In genomic region chr9:52272668-52273067, GRCm38 (mm10) we compare ENCODE assay signal across 28 mouse cellular contexts.
DNase-seq lines count a peak whose midpoint lies in the region; ATAC-seq lines count a peak whose summit lies in the region.
"Had no signal": no experiment of that assay in that cellular context is flagged by ENCODE, and none has a peak within 500 bp of the region (broad histone marks: within the 10 kb centered on the region; RNA-seq: fewer than 3 reads in every experiment).

No protein-coding gene starts in this region.

- no peaks in the 10 kb centered on the region for H3K9me3 ChIP-seq in heart, embryonic 12.5 days (replicated peaks)
- H3K9me3 ChIP-seq in heart, embryonic 15.5 days (replicated peaks), result no peaks in the 10 kb centered on the region
- H3K9me3 ChIP-seq: forebrain, embryonic 10.5 days; forebrain, embryonic 13.5 days; G1E; hindbrain, embryonic 10.5 days; hindbrain, embryonic 13.5 days; intestine, embryonic 15.5 days had no signal

- intact Hi-C loops in heart, postnatal 25 days (cut with DNase I), result no loop called here

- no peak for ATAC-seq in heart, embryonic 12.5 days (ENCODE audit: insufficient number of reproducible peaks, low FRiP score)
- no peak for ATAC-seq in heart, embryonic 15.5 days (replicated peaks; ENCODE audit: insufficient number of reproducible peaks, insufficient read depth, low FRiP score, low read depth)
- ATAC-seq: activated CD4-positive, CD25-positive, alpha-beta regulatory T cell, adult 4 months; forebrain, embryonic 13.5 days; forebrain, embryonic 16.5 days; hindbrain, embryonic 16.5 days; intestine, embryonic 15.5 days had no signal

- no peak overlapping the region for H3K9ac ChIP-seq in heart, embryonic 12.5 days
- no peak overlapping the region for H3K9ac ChIP-seq in heart, embryonic 15.5 days
- H3K9ac ChIP-seq: forebrain, embryonic 13.5 days; hindbrain, embryonic 13.5 days; intestine, embryonic 15.5 days had no signal

- H3K4me1 ChIP-seq in heart, embryonic 12.5 days (replicated peaks), result peaks cover 6% of the 10 kb centered on the region; the same call in 1 of the 2 replicates
- no peaks in the 10 kb centered on the region for H3K4me1 ChIP-seq in heart, embryonic 15.5 days (replicated peaks)
- H3K4me1 ChIP-seq: intestine, embryonic 15.5 days had no signal

- WGBS in heart, embryonic 12.5 days, result 31% methylated on average over 2 of the region's 2 CpGs
- WGBS in heart, embryonic 15.5 days, result 29% methylated on average over 2 of the region's 2 CpGs

- no peaks in the 10 kb centered on the region for H3K27me3 ChIP-seq in heart, embryonic 12.5 days (replicated peaks)
- H3K27me3 ChIP-seq in heart, embryonic 15.5 days, result no peaks in the 10 kb centered on the region
- H3K27me3 ChIP-seq: CH12.LX; forebrain, embryonic 13.5 days; hindbrain, embryonic 13.5 days; intestine, embryonic 15.5 days had no signal

- peak overlapping the region; percentile 51 for H3K27ac ChIP-seq in heart, embryonic 12.5 days (ENCODE audit: poor library complexity, severe bottlenecking)
- peak overlapping the region; percentile 33 for H3K27ac ChIP-seq in heart, embryonic 15.5 days
- H3K27ac ChIP-seq: forebrain, embryonic 10.5 days; forebrain, embryonic 13.5 days; hindbrain, embryonic 10.5 days; hindbrain, embryonic 13.5 days; intestine, embryonic 15.5 days had no signal

- H3K36me3 ChIP-seq in heart, embryonic 12.5 days, result no peaks in the 10 kb centered on the region
- no peaks in the 10 kb centered on the region for H3K36me3 ChIP-seq in heart, embryonic 15.5 days
- H3K36me3 ChIP-seq: forebrain, embryonic 10.5 days; G1E; hindbrain, embryonic 10.5 days; hindbrain, embryonic 13.5 days; intestine, embryonic 15.5 days had no signal

- H3K4me3 ChIP-seq in heart, embryonic 12.5 days, result no peak overlapping the region
- no peak overlapping the region for H3K4me3 ChIP-seq in heart, embryonic 15.5 days
- H3K4me3 ChIP-seq: forebrain, embryonic 10.5 days; forebrain, embryonic 13.5 days; hindbrain, embryonic 10.5 days; hindbrain, embryonic 13.5 days; intestine, embryonic 15.5 days had no signal

- DNase-seq in heart, postnatal 25 days (ENCODE audit: low spot score), result no peak
- no peak for DNase-seq in heart, adult 9 months (ENCODE audit: low spot score in 2 of 2)
- DNase-seq in Muller cell, postnatal 12 days (ENCODE audit: inconsistent ontology term), result peak; percentile 86
- peak; percentile 18 for DNase-seq in brain, adult 2 months (ENCODE audit: low read depth, low spot score)
- no peak for DNase-seq in urinary bladder, postnatal 10 days (ENCODE audit: low spot score)
- DNase-seq: adrenal gland, adult 8-10 months; adrenal gland, postnatal 25 days; B cell, adult 2 months; cerebellum, adult 18-20 months; cerebellum, adult 9-10 months; cerebellum, postnatal 14 days; gastrocnemius, postnatal 10 days; gastrocnemius, postnatal 36 days; heart, postnatal 10 days; kidney, adult 11 months; kidney, adult 8-10 months had no signal

- no peak overlapping the region for H3K4me2 ChIP-seq in heart, embryonic 12.5 days
- H3K4me2 ChIP-seq in heart, embryonic 15.5 days, result no peak overlapping the region
- H3K4me2 ChIP-seq: forebrain, embryonic 13.5 days; hindbrain, embryonic 13.5 days; intestine, embryonic 15.5 days had no signal

Comparison
In these comparisons a context has a peak if more than half of its experiments do, and no peak if none do; other contexts are left out.
1. DNase-seq: peak in Muller cell, postnatal 12 days (single experiment) and brain, adult 2 months (single experiment); none in heart, postnatal 25 days (single experiment), heart, adult 9 months (0 of 2) and urinary bladder, postnatal 10 days (single experiment).